In the genomic region with DNA sequence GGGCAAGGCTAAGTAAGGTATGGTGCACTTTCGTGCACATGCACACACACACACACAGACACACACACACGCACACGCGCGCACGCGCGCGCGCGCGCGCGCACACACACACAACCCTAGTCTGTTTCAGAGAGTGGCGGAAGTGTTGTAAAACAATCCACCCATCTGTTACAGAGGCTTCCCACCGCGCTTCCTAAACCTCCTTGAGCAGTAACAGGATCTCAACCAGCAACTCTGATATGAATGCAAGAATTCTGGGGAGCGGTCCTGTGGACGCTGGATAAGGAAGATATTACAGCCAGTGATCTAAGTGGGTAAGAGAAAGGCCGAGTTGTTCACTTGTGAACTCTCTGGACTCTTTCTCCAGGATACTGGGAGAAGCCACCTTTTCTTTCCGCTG, we compare ENCODE assay signal across 7 mouse cellular contexts. TPM values are rescaled to one million over a fixed set of nuclear protein-coding genes. Genes with fewer than 3 reads are reported as not detected.
DNase-seq lines count a peak whose midpoint lies in the region; ATAC-seq and TF ChIP-seq lines count a peak whose summit lies in the region.

Gene Dach2 (plus strand): TSS at position 107 of the 400 bp plus-strand sequence.

- H3K27ac ChIP-seq in lung, embryonic 15.5 days = peak within 1 kb of the TSS; percentile 44; the same call in 1 of the 2 replicates
- H3K27ac ChIP-seq in heart, postnatal 0 days (ENCODE audit: low read depth) = no peak within 1 kb of the TSS
- no peak within 1 kb of the TSS for H3K27ac ChIP-seq in liver, embryonic 14.5 days

- peak within 1 kb of the TSS; percentile 36 for H3K9ac ChIP-seq in lung, embryonic 15.5 days
- H3K9ac ChIP-seq in heart, postnatal 0 days (replicated peaks; ENCODE audit: low read depth, low read length) = no peak within 1 kb of the TSS
- H3K9ac ChIP-seq in liver, embryonic 14.5 days (replicated peaks) = 0 out of 2 replicates have a peak within 1 kb of the TSS, but pooled peaks have one; percentile 5

- no peaks in the 10 kb centered on the region for H3K9me3 ChIP-seq in lung, embryonic 15.5 days
- no peaks in the 10 kb centered on the region for H3K9me3 ChIP-seq in heart, postnatal 0 days (replicated peaks; ENCODE audit: control insufficient read depth, low read length)
- H3K9me3 ChIP-seq in liver, embryonic 14.5 days (ENCODE audit: control insufficient read depth, low read length) = no peaks in the 10 kb centered on the region

- TF ChIP-seq CTCF in heart, postnatal 0 days (IDR thresholded peaks at IDR 0.05; ENCODE audit: low read depth) = no peak
- TF ChIP-seq CTCF in liver, embryonic 14.5 days (IDR thresholded peaks at IDR 0.05; ENCODE audit: low read depth) = no peak

- H3K4me3 ChIP-seq in lung, embryonic 15.5 days = peak within 1 kb of the TSS; percentile 48
- H3K4me3 ChIP-seq in heart, postnatal 0 days (ENCODE audit: low read depth, low read length) = peak within 1 kb of the TSS; percentile 45
- peak within 1 kb of the TSS; percentile 45 to 66 for H3K4me3 ChIP-seq in liver, embryonic 14.5 days (ENCODE audit: insufficient read depth in 1 of 2, low read depth in 2 of 2, low read length in 2 of 2)

- ATAC-seq in lung, embryonic 15.5 days (ENCODE audit: borderline replicate concordance, extremely low read depth, low FRiP score, low TSS enrichment) = peak; percentile 51
- ATAC-seq in heart, postnatal 0 days (ENCODE audit: insufficient read depth, low read depth) = no peak
- ATAC-seq in liver, embryonic 14.5 days (ENCODE audit: insufficient read depth) = peak; percentile 39; the same call in 1 of the 2 replicates

- DNase-seq in lung, adult 18-20 months = no peak
- peak; percentile 55 for DNase-seq in embryo, embryonic 10.5 days (ENCODE audit: low spot score)
- no peak for DNase-seq in heart, postnatal 0 days (ENCODE audit: low spot score)
- no peak for DNase-seq in liver, embryonic 14.5 days (ENCODE audit: low read depth in 3 of 3, low spot score in 3 of 3)
- peak; percentile 28 for DNase-seq in splenic B cell, adult 2 months (ENCODE audit: low read depth, low spot score)
- DNase-seq in left cerebral cortex, adult 18-20 months (ENCODE audit: low spot score in 2 of 2) = no peak

- H3K4me1 ChIP-seq in lung, embryonic 15.5 days = no peaks in the 10 kb centered on the region
- H3K4me1 ChIP-seq in heart, postnatal 0 days (ENCODE audit: control insufficient read depth, insufficient read depth) = no peaks in the 10 kb centered on the region
- H3K4me1 ChIP-seq in liver, embryonic 14.5 days (replicated peaks; ENCODE audit: control insufficient read depth in 2 of 2, insufficient read depth in 2 of 2, low read length in 1 of 2) = no peaks in the 10 kb centered on the region

- no peaks in the 10 kb centered on the region for H3K27me3 ChIP-seq in lung, embryonic 15.5 days
- no peaks in the 10 kb centered on the region for H3K27me3 ChIP-seq in heart, postnatal 0 days (ENCODE audit: control insufficient read depth, insufficient read depth, low read length)
- no peaks in the 10 kb centered on the region for H3K27me3 ChIP-seq in liver, embryonic 14.5 days (ENCODE audit: control insufficient read depth, insufficient read depth, low read length)
- no peaks in the 10 kb centered on the region for H3K27me3 ChIP-seq in splenic B cell, adult 2 months (ENCODE audit: control insufficient read depth, insufficient read depth, low read length, poor library complexity, severe bottlenecking)

- peak within 1 kb of the TSS; percentile 70 for H3K4me2 ChIP-seq in lung, embryonic 15.5 days
- H3K4me2 ChIP-seq in heart, postnatal 0 days (ENCODE audit: low read depth, low read length) = peak within 1 kb of the TSS; percentile 81
- peak within 1 kb of the TSS; percentile 61 for H3K4me2 ChIP-seq in liver, embryonic 14.5 days (ENCODE audit: low read depth)

- TF ChIP-seq EP300 in heart, postnatal 0 days (IDR thresholded peaks at IDR 0.05; ENCODE audit: low read depth) = no peak
- TF ChIP-seq EP300 in liver, embryonic 14.5 days (IDR thresholded peaks at IDR 0.05; ENCODE audit: low read depth) = no peak

- H3K36me3 ChIP-seq in lung, embryonic 15.5 days = no peaks in the 10 kb centered on the region
- no peaks in the 10 kb centered on the region for H3K36me3 ChIP-seq in heart, postnatal 0 days (replicated peaks; ENCODE audit: control insufficient read depth, insufficient read depth, low read length)
- no peaks in the 10 kb centered on the region for H3K36me3 ChIP-seq in liver, embryonic 14.5 days (replicated peaks; ENCODE audit: control insufficient read depth, insufficient read depth, low read depth)
- no peaks in the 10 kb centered on the region for H3K36me3 ChIP-seq in splenic B cell, adult 2 months (ENCODE audit: control insufficient read depth, insufficient read depth, low read length, poor library complexity, severe bottlenecking)

- WGBS in lung, embryonic 15.5 days = 24% methylated on average over 21 of the region's 21 CpGs
- 25% methylated on average over 21 of the region's 21 CpGs for WGBS in heart, postnatal 0 days
- WGBS in liver, embryonic 14.5 days (ENCODE audit: insufficient replicate concordance) = 19% methylated on average over 21 of the region's 21 CpGs

RNA-seq across cellular contexts. Expression of gene Dach2, which starts in this region (rescaled TPM):
- 3.3 and 4.1 TPM in 2 replicates for polyA plus RNA-seq in lung, embryonic 15.5 days (2015; fragmentation: Nextera tagmentation; extraction: Ambion mirVana)
- total RNA-seq in heart, postnatal 0 days (2014; rRNA removed; ENCODE audit: low replicate concordance) = 0.35 TPM in 1 of 2 replicates, not detected in the other
- 0.11 and 0.15 TPM in 2 replicates for polyA plus RNA-seq in heart, postnatal 0 days (2015; fragmentation: Nextera tagmentation; extraction: Ambion mirVana)
- 0.10 and 0.17 TPM in 2 replicates for polyA plus RNA-seq in liver, embryonic 14.5 days (2012; rRNA removed)
- 0.14 and 0.32 TPM in 2 replicates for polyA plus RNA-seq in liver, embryonic 14.5 days (2014; fragmentation: Nextera tagmentation; extraction: Ambion mirVana)
- total RNA-seq in left cerebral cortex, adult 18-20 months (2021) = under 1 TPM; 0.61 to 0.74 TPM

Comparison
In these comparisons a context has a peak if more than half of its experiments do, and no peak if none do; other contexts are left out.
1. Peak in ATAC-seq, H3K4me3 ChIP-seq, H3K9ac ChIP-seq and H3K4me2 ChIP-seq in liver, embryonic 14.5 days; RNA of the gene not detected or under 1 TPM.
2. DNase-seq: peak in embryo, embryonic 10.5 days (single experiment) and splenic B cell, adult 2 months (single experiment); none in lung, adult 18-20 months (0 of 2), heart, postnatal 0 days (single experiment), liver, embryonic 14.5 days (0 of 3) and left cerebral cortex, adult 18-20 months (0 of 2).
3. Peak in every context shown above with its lines, with median percentiles within 50 percentile points of each other: H3K4me2 ChIP-seq and H3K4me3 ChIP-seq.